Mouse (Mus musculus): ENCODE data around the gene Tfap2a.

- TF ChIP-seq CTCF (IDR thresholded peaks at IDR 0.05; ENCODE audit: low read depth), result no peak
- TF ChIP-seq EP300 (IDR thresholded peaks at IDR 0.05; ENCODE audit: low read depth), result no peak
Measured at GRCm38 (mm10) chr13:40739121-40739650, 1.0 kb upstream of the Tfap2a start.

Measured in liver, postnatal 0 days (tissue).